Mouse (Mus musculus) limb, embryonic 15.5 days (tissue): ENCODE measurements around the gene Ggnbp2. TPM values are rescaled to one million over a fixed set of nuclear protein-coding genes. Genes with fewer than 3 reads are reported as not detected.

Experiments used
- microRNA-seq: library from miRNA; unstranded; fragments of <30 nt; microRNA quantifications from one replicate; pipeline ENCODE4, GENCODE M21; 2016
- polyA plus RNA-seq: library from polyadenylated mRNA; unstranded; fragments of >200 nt; fragmentation: Nextera tagmentation; extraction: Ambion mirVana; gene quantifications from 2 replicates; pipeline ENCODE4 v1.2.1, GENCODE M21; 2015

Gene Ggnbp2
- polyA plus RNA-seq, 1 experiment from 2014 or later = 64.8 TPM

Small RNA genes lying within 50 kb of the gene (microRNA-seq; reads per million reads assigned to microRNA genes)
- not detected for gene Gm23564

Other genes with a start within 250 kb of the Ggnbp2 start
- gene Mrm1, start 51.3 kb downstream of the Ggnbp2 start, polyA plus RNA-seq = 12.2 and 13.8 TPM in 2 replicates
- gene Dhrs11, start 41.8 kb downstream of the Ggnbp2 start, polyA plus RNA-seq = 12.8 and 14.3 TPM in 2 replicates
- 9.9 and 11.6 TPM in 2 replicates for gene Myo19, start 9.3 kb upstream of the Ggnbp2 start, polyA plus RNA-seq
- 1.8 and 2.5 TPM in 2 replicates for gene Pigw, start 9.5 kb upstream of the Ggnbp2 start, polyA plus RNA-seq
- gene Znhit3, start 45.5 kb upstream of the Ggnbp2 start, polyA plus RNA-seq = 51.1 and 51.6 TPM in 2 replicates
- gene Car4, start 87.0 kb upstream of the Ggnbp2 start, polyA plus RNA-seq = 0.37 TPM in 1 of 2 replicates, not detected in the other